Mouse (Mus musculus) embryonic facial prominence, embryonic 15.5 days (tissue): ENCODE measurements at regions not wholly inside any gene's neighbourhood (a gene's known extent, or its start where the extent isn't known, plus 50 kb on each side); places are given as distances from the start of the nearest gene placed in this dataset.
"Not testable (repeated sequence)": the region's sequence is repeated elsewhere in the genome, so short reads cannot be mapped to it uniquely, and the experiment has no call there.

Experiments
- ATAC-seq: fragments of 200-750 bp; cut with Nextera tagmentation; 2 replicates; pipeline ENCODE4 v1.8.0; 2017; ENCODE audit warnings: low read depth, moderate TSS enrichment; ENCODE audit not compliant: insufficient number of reproducible peaks, low FRiP score, low TSS enrichment
- H3K27ac ChIP-seq: fragments of 300-500 bp; sonication (generic); replicated peaks from 2 replicates; pipeline ENCODE4 v1.5.1; 2015; ENCODE audit warnings: mild to moderate bottlenecking, inconsistent platforms
- H3K27me3 ChIP-seq: fragments of 300-500 bp; sonication (generic); 2 replicates; pipeline ENCODE4 v1.6.1; 2015; ENCODE audit warnings: inconsistent platforms
- H3K36me3 ChIP-seq: fragments of 300-500 bp; sonication (generic); 2 replicates; pipeline ENCODE4 v1.6.1; 2015; ENCODE audit warnings: mild to moderate bottlenecking, inconsistent platforms
- H3K4me1 ChIP-seq: fragments of 300-500 bp; sonication (generic); 2 replicates; pipeline ENCODE4 v1.6.1; 2015; ENCODE audit warnings: inconsistent platforms
- H3K4me2 ChIP-seq: fragments of 300-500 bp; sonication (generic); replicated peaks from 2 replicates; pipeline ENCODE4 v1.6.1; 2015; ENCODE audit warnings: mild to moderate bottlenecking, inconsistent platforms
- H3K4me3 ChIP-seq: fragments of 300-500 bp; sonication (generic); replicated peaks from 2 replicates; pipeline ENCODE4 v1.5.1; 2015; ENCODE audit warnings: mild to moderate bottlenecking, inconsistent platforms
- H3K9ac ChIP-seq: fragments of 300-500 bp; sonication (generic); 2 replicates; pipeline ENCODE4 v1.6.1; 2015; ENCODE audit warnings: inconsistent platforms
- H3K9me3 ChIP-seq: fragments of 300-500 bp; sonication (generic); replicated peaks from 2 replicates; pipeline ENCODE4 v1.6.1; 2016; ENCODE audit warnings: inconsistent platforms
- WGBS: fragments of 180-500 bp; shearing (Covaris S2); methylation state at CpG from one replicate; pipeline ENCODE4 v1.1.7; 2015; 5-methylcytosine and 5-hydroxymethylcytosine counted together

DNA sequence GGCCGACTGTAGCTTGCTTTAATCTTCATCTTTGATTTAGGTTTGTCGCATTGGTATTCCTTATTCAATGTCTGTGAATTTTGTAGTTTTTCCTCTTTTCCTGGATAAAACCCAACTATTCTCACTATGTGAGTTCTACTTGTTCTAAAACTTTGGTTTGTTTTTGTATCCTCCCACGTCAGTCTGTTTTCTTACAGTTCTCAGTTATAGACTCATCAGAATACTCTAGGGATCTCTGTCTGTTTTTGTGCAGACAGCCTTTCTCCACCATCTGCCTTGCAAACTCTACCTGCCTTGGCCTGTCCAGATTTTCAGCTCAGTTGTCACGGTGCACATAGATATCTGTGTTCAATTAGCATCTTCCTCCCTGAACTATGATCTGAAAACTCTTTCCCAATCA lies 249.3 kb downstream of the Adgrg6 start:
- Histone ChIP-seq H3K36me3 (no peaks in the 10 kb centered on the region), H3K4me3 (no peak overlapping the region), H3K9me3 (no peaks in the 10 kb centered on the region), H3K27ac (no peak overlapping the region), H3K4me2 (no peak overlapping the region), H3K27me3 (no peaks in the 10 kb centered on the region), H3K4me1 (no peaks in the 10 kb centered on the region), H3K9ac (no peak overlapping the region)
- no peak for ATAC-seq
- 60% methylated on average over 4 of the region's 4 CpGs for WGBS

DNA sequence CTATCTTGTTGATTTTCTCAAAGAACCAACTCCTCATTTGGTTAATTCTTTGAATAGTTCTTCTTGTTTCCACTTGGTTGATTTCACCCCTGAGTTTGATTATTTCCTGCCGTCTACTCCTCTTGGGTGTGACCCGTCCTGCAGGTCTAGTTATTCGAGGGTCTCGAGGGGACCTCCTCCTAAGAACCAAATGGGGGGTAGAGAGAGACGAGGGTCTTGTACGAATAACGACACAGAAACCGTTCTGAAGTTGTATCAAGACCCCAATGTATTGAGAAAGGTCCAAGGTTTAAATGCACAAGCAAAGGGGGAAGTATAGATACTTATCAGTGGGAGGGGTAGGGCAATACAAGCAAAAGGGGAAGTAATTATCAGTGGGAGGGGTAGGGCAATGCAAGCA lies 252.8 kb downstream of the Adgrg6 start:
- H3K4me2 ChIP-seq, ATAC-seq, H3K4me1 ChIP-seq, H3K9ac ChIP-seq, H3K36me3 ChIP-seq, H3K9me3 ChIP-seq, H3K4me3 ChIP-seq, H3K27me3 ChIP-seq, H3K27ac ChIP-seq: not testable (repeated sequence)
- 80% methylated on average over 8 of the region's 8 CpGs for WGBS

DNA sequence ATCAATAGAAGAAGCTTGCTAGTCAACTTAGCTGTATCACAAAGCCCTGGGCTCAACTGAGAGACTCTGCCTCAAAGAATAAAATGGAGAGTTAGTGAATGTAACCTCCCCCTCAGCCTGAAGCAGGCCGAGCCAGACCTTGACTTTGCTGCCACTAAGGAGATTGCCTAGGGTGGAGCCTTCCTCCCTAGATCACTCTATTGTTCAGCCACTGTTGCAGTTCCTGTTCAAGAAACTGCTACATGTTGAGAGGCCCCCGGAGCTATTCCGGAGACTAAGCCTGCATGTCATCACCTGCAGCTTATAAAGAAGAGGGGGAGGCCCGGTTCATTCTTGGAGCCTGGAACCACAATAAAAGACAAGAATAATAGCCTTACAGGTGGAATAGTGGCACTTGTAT lies 257.9 kb downstream of the Adgrg6 start:
- no peak overlapping the region for H3K27ac ChIP-seq
- no peak for ATAC-seq
- no peaks in the 10 kb centered on the region for H3K9me3 ChIP-seq
- H3K9ac ChIP-seq: no peak overlapping the region
- H3K4me1 ChIP-seq: no peaks in the 10 kb centered on the region
- no peak overlapping the region for H3K4me2 ChIP-seq
- H3K27me3 ChIP-seq: no peaks in the 10 kb centered on the region
- no peaks in the 10 kb centered on the region for H3K36me3 ChIP-seq
- no peak overlapping the region for H3K4me3 ChIP-seq
- WGBS: 85% methylated on average over 4 of the region's 4 CpGs

- Histone ChIP-seq H3K9me3 (no peaks in the 10 kb centered on the region), H3K4me1 (no peaks in the 10 kb centered on the region), H3K9ac (no peak overlapping the region), H3K4me3 (no peak overlapping the region), H3K4me2 (no peak overlapping the region), H3K27me3 (no peaks in the 10 kb centered on the region), H3K36me3 (no peaks in the 10 kb centered on the region), H3K27ac (no peak overlapping the region)
- WGBS: 80% methylated on average over 1 of the region's 1 CpGs
- no peak for ATAC-seq
These were observed 268.8 kb downstream of the Adgrg6 start for GRCm38 (mm10) chr10:14276631-14277030.

GRCm38 (mm10) chr10:14275477-14275876 lies 270.0 kb downstream of the Adgrg6 start:
- no peak for ATAC-seq
- no peak overlapping the region for H3K4me2 ChIP-seq

DNA sequence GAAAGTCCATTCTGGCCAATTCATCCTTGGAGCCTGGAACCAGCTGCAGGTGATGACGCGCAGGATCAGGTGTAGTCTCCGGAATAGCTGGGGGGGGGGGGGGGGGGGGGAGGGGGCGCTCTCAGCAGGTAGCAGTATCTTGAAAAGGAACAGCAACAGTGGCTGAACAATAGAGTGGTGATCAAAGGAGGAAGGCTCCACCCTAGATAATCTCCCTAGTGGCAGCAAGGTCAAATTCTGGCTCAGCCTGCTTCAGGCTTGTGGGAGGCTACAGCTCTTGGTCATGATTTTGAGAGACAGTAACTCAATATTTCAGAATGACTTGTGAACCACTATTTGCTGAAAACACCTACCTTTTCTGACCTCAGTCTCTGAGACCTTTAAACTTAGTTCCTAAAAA lies 275.5 kb downstream of the Adgrg6 start:
- no peak for ATAC-seq
- 28% methylated on average over 3 of the region's 4 CpGs for WGBS
- no peak overlapping the region for H3K4me2 ChIP-seq
- no peak overlapping the region for H3K9ac ChIP-seq
- no peak overlapping the region for H3K27ac ChIP-seq
- no peaks in the 10 kb centered on the region for H3K36me3 ChIP-seq
- H3K9me3 ChIP-seq: no peaks in the 10 kb centered on the region
- H3K4me1 ChIP-seq: no peaks in the 10 kb centered on the region
- H3K4me3 ChIP-seq: no peak overlapping the region
- no peaks in the 10 kb centered on the region for H3K27me3 ChIP-seq

More at GRCm38 (mm10) chr10:14275477-14275876, 270.0 kb downstream of the Adgrg6 start:
- WGBS: 92% methylated on average over 1 of the region's 1 CpGs
- Histone ChIP-seq H3K4me3 (no peak overlapping the region), H3K4me1 (no peaks in the 10 kb centered on the region), H3K9me3 (no peaks in the 10 kb centered on the region), H3K27ac (no peak overlapping the region), H3K9ac (no peak overlapping the region), H3K27me3 (no peaks in the 10 kb centered on the region), H3K36me3 (no peaks in the 10 kb centered on the region)

DNA sequence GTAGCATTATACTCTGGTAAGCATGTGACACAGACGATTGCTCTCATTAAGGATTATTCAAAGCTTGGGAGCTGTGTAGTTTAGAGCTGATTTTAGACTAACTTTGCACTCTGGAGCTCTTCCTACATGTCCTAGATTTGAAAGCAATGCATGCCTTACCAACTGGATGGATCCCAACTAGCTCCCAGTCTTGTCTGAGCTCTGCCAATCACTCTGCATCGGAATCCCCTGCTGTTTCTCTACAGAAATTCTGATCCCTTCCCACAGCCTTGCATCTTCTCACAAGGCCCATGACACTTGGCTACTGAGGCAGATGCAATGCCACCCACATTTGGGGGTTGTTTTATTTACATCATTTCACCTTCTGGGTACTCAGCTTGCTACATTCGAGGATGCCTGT lies 277.8 kb downstream of the Adgrg6 start:
- Histone ChIP-seq H3K27ac (no peak overlapping the region), H3K9ac (no peak overlapping the region), H3K9me3 (no peaks in the 10 kb centered on the region), H3K36me3 (no peaks in the 10 kb centered on the region), H3K4me1 (no peaks in the 10 kb centered on the region), H3K4me3 (no peak overlapping the region), H3K27me3 (no peaks in the 10 kb centered on the region), H3K4me2 (no peak overlapping the region)
- ATAC-seq: no peak
- whole genome bisulfite sequencing: 80% methylated on average over 3 of the region's 3 CpGs

- no peak overlapping the region for H3K4me2 ChIP-seq
- no peak for ATAC-seq
- 90% methylated on average over 8 of the region's 8 CpGs for WGBS
- H3K36me3 ChIP-seq: no peaks in the 10 kb centered on the region
- H3K9me3 ChIP-seq: no peaks in the 10 kb centered on the region
- H3K4me1 ChIP-seq: no peaks in the 10 kb centered on the region
- no peak overlapping the region for H3K9ac ChIP-seq
- no peaks in the 10 kb centered on the region for H3K27me3 ChIP-seq
- H3K27ac ChIP-seq: no peak overlapping the region
- H3K4me3 ChIP-seq: no peak overlapping the region
These were observed 273.8 kb downstream of the Hivep2 start for GRCm38 (mm10) chr10:14239670-14240069.

DNA sequence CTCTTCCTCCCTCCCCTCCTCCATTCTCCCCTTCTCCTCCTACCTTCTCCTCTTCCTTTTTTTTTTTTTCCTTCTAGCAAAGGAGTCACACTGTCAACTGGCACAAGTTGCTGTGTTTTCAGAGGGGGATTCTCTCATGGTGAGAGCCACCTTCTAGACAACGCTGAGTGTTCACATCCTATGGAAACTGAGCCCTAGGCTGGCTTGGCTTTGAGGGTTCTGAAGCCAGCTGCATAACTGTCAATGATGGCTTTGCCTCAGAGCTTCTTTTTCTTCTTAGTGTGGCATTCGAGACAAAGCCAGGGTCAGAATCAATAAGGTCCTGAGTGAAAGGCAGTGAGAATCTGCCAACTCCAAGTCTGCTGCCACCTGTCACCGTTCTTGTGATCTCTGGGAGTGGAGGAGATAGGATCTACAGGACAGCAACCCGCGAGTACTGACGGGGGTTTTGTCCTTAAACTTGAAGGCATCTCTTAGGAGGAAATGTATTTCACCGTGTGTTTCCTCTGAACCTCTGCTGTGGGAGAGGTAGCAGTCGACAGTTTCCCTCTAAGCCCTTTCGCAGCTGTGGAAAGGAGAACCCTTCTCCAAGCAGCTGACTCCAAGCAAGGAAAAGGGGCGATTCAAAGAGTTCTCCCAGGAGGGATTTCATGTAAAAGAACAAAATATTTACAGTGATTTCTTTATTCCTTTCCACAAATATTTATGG lies 269.2 kb downstream of the Hivep2 start:
- Histone ChIP-seq H3K36me3 (no peaks in the 10 kb centered on the region), H3K4me2 (no peak overlapping the region), H3K4me1 (no peaks in the 10 kb centered on the region), H3K4me3 (no peak overlapping the region), H3K27me3 (no peaks in the 10 kb centered on the region), H3K27ac (no peak overlapping the region), H3K9me3 (no peaks in the 10 kb centered on the region), H3K9ac (no peak overlapping the region)
- ATAC-seq: no peak
- 53% methylated on average over 10 of the region's 10 CpGs for WGBS

GRCm38 (mm10) chr10:14234005-14234602 lies 268.2 kb downstream of the Hivep2 start:
- no peaks in the 10 kb centered on the region for H3K4me1 ChIP-seq
- ATAC-seq: no peak
- no peak overlapping the region for H3K27ac ChIP-seq
- H3K9me3 ChIP-seq: no peaks in the 10 kb centered on the region
- no peak overlapping the region for H3K4me3 ChIP-seq
- H3K36me3 ChIP-seq: no peaks in the 10 kb centered on the region
- WGBS: 39% methylated on average over 5 of the region's 5 CpGs
- H3K9ac ChIP-seq: no peak overlapping the region
- H3K27me3 ChIP-seq: no peaks in the 10 kb centered on the region
- H3K4me2 ChIP-seq: no peak overlapping the region

- no peak overlapping the region for H3K4me3 ChIP-seq
- H3K36me3 ChIP-seq: no peaks in the 10 kb centered on the region
- 58% methylated on average over 3 of the region's 3 CpGs for WGBS
- H3K9me3 ChIP-seq: no peaks in the 10 kb centered on the region
- H3K9ac ChIP-seq: no peak overlapping the region
- H3K27me3 ChIP-seq: no peaks in the 10 kb centered on the region
- H3K4me1 ChIP-seq: no peaks in the 10 kb centered on the region
- no peak for ATAC-seq
- no peak overlapping the region for H3K27ac ChIP-seq
- H3K4me2 ChIP-seq: no peak overlapping the region
These were observed 267.5 kb downstream of the Hivep2 start for GRCm38 (mm10) chr10:14233335-14233734.

GRCm38 (mm10) chr10:14231464-14231863 lies 265.6 kb downstream of the Hivep2 start:
- Histone ChIP-seq H3K4me3 (no peak overlapping the region), H3K9ac (no peak overlapping the region), H3K27ac (no peak overlapping the region), H3K4me2 (no peak overlapping the region), H3K4me1 (no peaks in the 10 kb centered on the region), H3K27me3 (no peaks in the 10 kb centered on the region), H3K36me3 (no peaks in the 10 kb centered on the region), H3K9me3 (no peaks in the 10 kb centered on the region)
- WGBS: 76% methylated on average over 1 of the region's 1 CpGs
- ATAC-seq: no peak
